Mouse (Mus musculus) v-Abl transformed pro-B cells (cell line): Measurements from ENCODE around the gene Elavl1.

Experiments
- in situ Hi-C, 2 experiments: fragments of 400-800 bp; cut with MboI; formaldehyde crosslinking; loops; one replicate each; pipeline ENCODE4 v1.15.1; 2025; ENCODE audit not compliant: unreplicated experiment in 2 of 2

Elavl1 gene

DNA sequence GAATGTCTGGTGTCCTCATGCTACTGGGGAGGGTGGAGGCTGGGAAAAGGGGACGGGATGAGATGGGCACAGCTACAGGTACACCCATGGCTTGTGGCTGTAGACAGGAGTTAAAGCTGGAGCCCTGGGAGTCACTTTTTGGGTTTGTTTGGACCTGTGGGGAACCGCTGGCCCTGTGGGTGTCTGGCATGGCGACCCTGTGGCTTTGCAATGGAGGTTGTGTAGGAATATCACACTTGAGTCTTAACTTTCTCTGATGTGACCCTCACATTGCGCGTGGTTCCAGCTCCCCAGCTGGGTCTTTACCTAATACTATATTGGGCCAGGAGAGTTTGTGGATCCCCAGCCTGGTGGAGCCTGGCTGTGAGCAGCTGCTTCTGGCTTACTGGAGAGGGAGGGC, 80.2 kb downstream of the Elavl1 start:
- in situ Hi-C loops = loop anchor here (10.0 to 25.0 kb wide), 2 partner anchors 430 to 733 kb away; partner anchors contain the start of genes Mcoln1 (in 2 of the 2) and Pnpla6 (in 2 of the 2)

- in situ Hi-C loops = loop anchor here (25.0 kb wide), 1 partner anchor 727 kb away; the partner anchor contains the start of genes Mcoln1 (in 2 of the 2) and Pnpla6 (in 2 of the 2)
Measured at GRCm38 (mm10) chr8:4239193-4239890, 85.9 kb downstream of the Elavl1 start.

DNA sequence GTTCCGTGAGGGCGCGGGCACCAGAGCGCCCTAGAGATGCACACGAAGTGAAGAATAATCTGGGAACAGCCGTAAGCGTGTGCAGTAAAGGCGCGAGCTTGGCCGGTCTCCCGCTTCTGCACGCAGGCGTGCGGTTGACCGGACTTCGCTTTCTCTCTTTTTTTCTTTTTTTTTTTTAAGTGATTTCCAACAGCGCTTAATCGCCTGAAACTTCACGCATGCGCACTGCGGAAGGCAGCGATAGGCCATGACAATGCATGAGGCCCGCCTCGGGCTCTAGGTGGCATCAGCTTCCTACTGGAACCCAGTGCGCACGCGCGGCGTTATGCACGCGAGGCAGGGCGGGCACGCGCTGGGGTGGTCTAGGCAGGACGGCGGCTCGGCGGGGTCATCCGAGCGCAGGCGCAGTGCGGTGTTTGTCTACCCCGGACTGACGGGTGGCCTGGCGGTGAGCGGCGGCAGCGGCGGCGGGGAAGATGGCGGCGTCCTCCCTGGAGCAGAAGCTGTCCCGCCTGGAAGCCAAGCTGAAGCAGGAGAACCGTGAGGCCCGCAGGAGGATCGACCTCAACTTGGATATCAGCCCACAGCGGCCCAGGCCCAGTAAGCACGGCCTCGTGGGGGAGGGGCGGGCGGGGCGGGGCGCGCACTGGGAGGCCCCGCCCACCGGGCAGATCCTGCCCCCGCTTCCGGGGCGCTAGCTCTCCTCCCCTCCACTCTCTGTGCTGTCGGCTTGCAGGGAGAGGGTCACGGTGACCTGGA, 86.6 kb downstream of the Elavl1 start, which contains the start of the genes Map2k7 and Gm49320:
Gene Map2k7, plus strand, starts transcription at position 307 of the 759 bp plus-strand sequence.
Gene Gm49320, plus strand, starts transcription at position 432 of the 759 bp plus-strand sequence.
- in situ Hi-C loops = loop anchor here (25.0 kb wide), 1 partner anchor 726 kb away; the partner anchor contains the start of genes Mcoln1 (in 2 of the 2) and Pnpla6 (in 2 of the 2)

GRCm38 (mm10) chr8:4237814-4238433, 87.3 kb downstream of the Elavl1 start:
- in situ Hi-C loops = loop anchor here (25.0 kb wide), 1 partner anchor 726 kb away; the partner anchor contains the start of genes Mcoln1 (in 2 of the 2) and Pnpla6 (in 2 of the 2)
